Mouse (Mus musculus) liver, adult 2 months (tissue): ENCODE measurements around the gene Arhgef1. TPM values are rescaled to one million over a fixed set of nuclear protein-coding genes. Genes with fewer than 3 reads are reported as not detected.
A peak's percentile ranks its signal among the peaks of the same experiment; 100 is the strongest.

Source experiments
- DNase-seq: peaks from one replicate; pipeline ENCODE4 v3.0.0-alpha.2; 2011; ENCODE audit warnings: low read depth, low spot score; ENCODE audit errors: extremely low read depth
- H3K27ac ChIP-seq: fragments of 200-500 bp; replicated peaks from 2 replicates; pipeline ENCODE4 v1.5.1; 2012; ENCODE audit warnings: low read depth, mild to moderate bottlenecking, control low read depth, inconsistent platforms, low read length; ENCODE audit not compliant: insufficient read depth
- H3K27me3 ChIP-seq: fragments of 200-500 bp; 2 replicates; pipeline ENCODE4 v1.6.1; 2012; ENCODE audit warnings: mild to moderate bottlenecking, moderate library complexity, low read length, inconsistent platforms; ENCODE audit not compliant: control insufficient read depth, insufficient read depth
- H3K36me3 ChIP-seq: fragments of 200-500 bp; 2 replicates; pipeline ENCODE4 v1.6.1; 2012; ENCODE audit warnings: low read length, inconsistent platforms; ENCODE audit not compliant: control insufficient read depth, insufficient read depth
- H3K4me1 ChIP-seq: fragments of 200-500 bp; 2 replicates; pipeline ENCODE4 v1.6.1; 2011; ENCODE audit warnings: low read length; ENCODE audit not compliant: control insufficient read depth, insufficient read depth
- H3K4me3 ChIP-seq: fragments of 200-500 bp; 2 replicates; pipeline ENCODE4 v1.5.1; 2011; ENCODE audit warnings: low read depth, mild to moderate bottlenecking, control low read depth, low read length, moderate library complexity; ENCODE audit not compliant: insufficient read depth
- H3K79me2 ChIP-seq: fragments of 200-500 bp; 2 replicates; pipeline ENCODE4 v1.6.1; 2012; ENCODE audit warnings: inconsistent platforms, mild to moderate bottlenecking, low read length, moderate library complexity; ENCODE audit not compliant: control insufficient read depth, insufficient read depth
- H3K9ac ChIP-seq: fragments of 200-500 bp; 2 replicates; pipeline ENCODE4 v1.6.1; 2012; ENCODE audit warnings: low read depth, mild to moderate bottlenecking, control low read depth, inconsistent platforms, low read length
- CTCF ChIP-seq: fragments of 200-500 bp; IDR thresholded peaks from 2 replicates; pipeline ENCODE4 v1.5.1; 2011; ENCODE audit warnings: low read depth, low read length, control low read depth
- POLR2A ChIP-seq: fragments of 200-500 bp; IDR thresholded peaks from 2 replicates; pipeline ENCODE4 v1.6.1; 2011; ENCODE audit warnings: low read length, control low read depth; ENCODE audit not compliant: insufficient read depth; ENCODE audit errors: extremely low read depth
- WGBS: fragments of 180-500 bp; shearing (Covaris S2); methylation state at CpG from one replicate; pipeline ENCODE4 v1.1.7; 2018; 5-methylcytosine and 5-hydroxymethylcytosine counted together
- polyA plus RNA-seq: library from polyadenylated mRNA; depleted of rRNA; stranded (reverse); fragments of >200 nt; gene quantifications from 2 replicates; pipeline ENCODE4 v1.2.3, GENCODE M21; 2012
- total RNA-seq: library from RNA; depleted of rRNA; stranded (reverse); fragments of >200 nt; gene quantifications from 2 replicates; pipeline ENCODE4 v1.2.3, GENCODE M21; 2014

Gene Arhgef1
- total and polyA plus RNA-seq, 2 experiments: 8.5 to 62.9 TPM

DNA sequence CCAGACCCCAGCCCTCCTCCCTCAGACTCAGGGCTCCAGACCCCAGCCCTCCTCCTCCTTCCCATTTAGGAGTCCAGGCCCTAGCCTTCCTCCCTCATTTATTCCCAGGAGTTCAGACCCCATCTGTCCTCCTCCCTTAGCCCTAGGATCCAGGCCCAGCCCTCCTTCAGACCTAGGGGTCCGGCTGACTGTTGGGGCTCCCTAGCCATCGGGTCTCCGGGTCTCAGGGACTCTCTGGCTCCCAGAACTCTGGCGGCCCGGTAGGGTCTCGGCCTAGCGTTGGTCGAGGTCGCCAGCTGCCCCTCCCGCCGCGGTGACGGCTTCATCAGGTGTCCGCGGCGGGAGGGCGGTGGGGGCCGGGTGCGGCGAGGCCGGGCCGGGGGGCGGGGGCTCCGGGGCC lies 51.3 kb downstream of the Arhgef1 start:
- TF ChIP-seq CTCF (no peak), POLR2A (no peak)
- H3K27me3 ChIP-seq: peaks cover 28% of the 10 kb centered on the region
- no peak overlapping the region for H3K27ac ChIP-seq
- H3K4me1 ChIP-seq: no peaks in the 10 kb centered on the region
- H3K36me3 ChIP-seq: no peaks in the 10 kb centered on the region
- no peaks in the 10 kb centered on the region for H3K79me2 ChIP-seq
- H3K9ac ChIP-seq: peak overlapping the region; percentile 21; the same call in 1 of the 2 replicates
- WGBS: 5% methylated on average over 23 of the region's 24 CpGs
- peak overlapping the region; percentile 24; the same call in 1 of the 2 replicates for H3K4me3 ChIP-seq
- DNase-seq: no peak

DNA sequence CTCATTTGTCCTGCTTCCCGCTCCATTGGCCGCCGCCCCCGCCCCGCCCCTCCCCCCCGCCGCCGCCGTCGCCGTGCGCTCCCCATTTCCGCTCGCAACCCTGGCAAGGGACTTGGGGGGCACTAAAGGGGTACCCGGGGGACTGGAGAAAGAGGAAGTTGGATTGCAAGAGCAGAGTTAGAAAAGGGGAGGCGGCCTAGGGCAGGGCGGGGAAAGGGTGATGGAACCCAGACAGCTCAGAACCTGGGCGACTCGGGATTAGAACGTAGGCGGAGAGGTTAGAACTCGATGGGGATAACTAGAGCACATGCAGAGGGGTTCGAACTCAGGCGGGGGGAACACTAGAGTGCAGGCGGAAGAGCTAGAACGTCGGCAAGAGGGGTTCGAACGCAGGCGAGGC lies 51.7 kb downstream of the Arhgef1 start:
- Histone ChIP-seq H3K36me3 (no peaks in the 10 kb centered on the region), H3K27ac (no peak overlapping the region), H3K4me1 (no peaks in the 10 kb centered on the region), H3K9ac (0 out of 2 replicates have a peak overlapping the region, but pooled peaks have one; percentile 12), H3K27me3 (peaks cover 28% of the 10 kb centered on the region), H3K4me3 (no peak overlapping the region), H3K79me2 (no peaks in the 10 kb centered on the region)
- no peak for TF ChIP-seq POLR2A
- no peak for TF ChIP-seq CTCF
- 7% methylated on average over 30 of the region's 30 CpGs for WGBS
- DNase-seq: no peak

DNA sequence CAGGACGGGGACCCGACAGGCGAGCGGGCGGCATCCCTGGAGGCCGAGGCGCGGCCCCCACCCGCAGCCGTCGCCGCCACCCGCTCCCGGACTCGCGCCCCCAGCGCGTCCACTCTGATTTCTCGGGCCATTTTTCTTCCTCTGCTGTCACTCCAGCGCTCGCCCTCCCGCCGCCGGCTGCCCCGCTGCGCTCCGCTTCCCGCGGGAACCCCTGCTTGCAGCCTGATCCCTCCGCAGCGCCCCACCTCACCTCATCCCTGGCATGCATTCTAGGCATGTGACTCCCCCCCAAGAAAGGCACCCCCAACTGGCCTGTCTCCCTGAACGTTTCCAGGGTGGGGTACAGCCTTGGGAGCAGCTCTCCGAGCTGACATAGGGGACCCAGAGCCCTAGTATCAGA lies 52.5 kb downstream of the Arhgef1 start:
- DNase-seq: no peak
- Histone ChIP-seq H3K4me1 (no peaks in the 10 kb centered on the region), H3K27me3 (peaks cover 23% of the 10 kb centered on the region), H3K27ac (no peak overlapping the region), H3K9ac (no peak overlapping the region), H3K36me3 (no peaks in the 10 kb centered on the region), H3K79me2 (no peaks in the 10 kb centered on the region), H3K4me3 (no peak overlapping the region)
- no peak for TF ChIP-seq POLR2A
- TF ChIP-seq CTCF: no peak
- 12% methylated on average over 33 of the region's 33 CpGs for WGBS

DNA sequence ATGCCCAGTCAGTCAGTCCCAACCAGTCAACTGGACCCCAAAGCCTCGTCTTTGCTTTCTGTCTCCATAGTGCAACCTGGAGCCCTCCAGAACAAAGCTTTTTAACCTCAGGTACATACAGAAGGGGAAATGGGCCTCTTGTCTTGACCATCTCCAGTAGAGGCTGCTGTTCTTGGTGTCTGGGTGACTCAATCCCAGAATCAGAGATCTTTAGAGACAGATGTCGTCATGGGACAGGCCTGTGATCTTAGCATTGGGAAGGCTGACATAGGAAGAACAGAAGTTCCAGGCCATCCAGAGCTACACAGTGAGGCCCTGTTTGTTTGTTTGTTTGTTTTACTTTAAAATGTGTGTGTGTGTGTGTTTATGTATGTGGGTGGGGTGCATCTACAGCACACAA lies 61.6 kb downstream of the Arhgef1 start:
- H3K79me2 ChIP-seq: no peaks in the 10 kb centered on the region
- H3K36me3 ChIP-seq: no peaks in the 10 kb centered on the region
- no peak overlapping the region for H3K27ac ChIP-seq
- no peaks in the 10 kb centered on the region for H3K4me1 ChIP-seq
- H3K9ac ChIP-seq: no peak overlapping the region
- no peak overlapping the region for H3K4me3 ChIP-seq
- 72% methylated on average over 2 of the region's 2 CpGs for WGBS
- DNase-seq: no peak
- no peaks in the 10 kb centered on the region for H3K27me3 ChIP-seq
- TF ChIP-seq CTCF: no peak
- no peak for TF ChIP-seq POLR2A

DNA sequence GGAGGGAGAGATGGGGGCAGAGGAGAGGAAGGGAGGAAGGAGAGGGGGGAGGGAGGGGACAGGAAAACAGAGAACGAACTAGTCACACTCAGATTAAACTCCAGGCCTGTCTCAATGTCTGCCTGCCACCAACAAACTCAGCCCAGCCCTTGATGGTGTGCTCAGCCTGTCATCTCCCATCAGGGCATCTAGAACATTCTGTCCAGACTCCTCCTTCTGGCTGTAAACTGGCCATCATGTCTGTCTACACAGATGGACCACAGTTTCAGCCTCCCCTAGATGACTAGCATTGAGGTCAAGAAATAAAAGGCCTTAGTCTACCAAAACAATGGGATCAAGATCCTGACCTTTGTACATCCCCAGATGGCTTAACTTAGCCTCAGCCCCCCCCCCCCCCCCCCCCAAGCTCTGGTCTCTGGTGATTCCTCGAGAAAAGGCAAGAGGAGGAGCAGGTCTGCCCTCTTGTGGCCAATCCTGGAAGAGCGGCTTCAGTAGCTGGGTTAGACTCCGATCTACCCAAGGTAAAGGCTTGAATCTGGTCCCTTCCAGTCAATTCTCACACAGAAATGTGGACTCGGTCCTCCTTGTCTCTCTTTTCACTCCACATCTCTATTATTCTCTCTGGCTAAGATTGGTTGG lies 62.3 kb downstream of the Arhgef1 start:
- no peaks in the 10 kb centered on the region for H3K27me3 ChIP-seq
- peak; percentile 33 for DNase-seq
- H3K36me3 ChIP-seq: peaks cover 2% of the 10 kb centered on the region; the same call in 1 of the 2 replicates
- TF ChIP-seq CTCF (peak; percentile 77), POLR2A (no peak)
- H3K27ac ChIP-seq: no peak overlapping the region
- H3K4me1 ChIP-seq: no peaks in the 10 kb centered on the region
- H3K9ac ChIP-seq: no peak overlapping the region
- H3K4me3 ChIP-seq: no peak overlapping the region
- 19% methylated on average over 5 of the region's 5 CpGs for WGBS
- H3K79me2 ChIP-seq: no peaks in the 10 kb centered on the region

DNA sequence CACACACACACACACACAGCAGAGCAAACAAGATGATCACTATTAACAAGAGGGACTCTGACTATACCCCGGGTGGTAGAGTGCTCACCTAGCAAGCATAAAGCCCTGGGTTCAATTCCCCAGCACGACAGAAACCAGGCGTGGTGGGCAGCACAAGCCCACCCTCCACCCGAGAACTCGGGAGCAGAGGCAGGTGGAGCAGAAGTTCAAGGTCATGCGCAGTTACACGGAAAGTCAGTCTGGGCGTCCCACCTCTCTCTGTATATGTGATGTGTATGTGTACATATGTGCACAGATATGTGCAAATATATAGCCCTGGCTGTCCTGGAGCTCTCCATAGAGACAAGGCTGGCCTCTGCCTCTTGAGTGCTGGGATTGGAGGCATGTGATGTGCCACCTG lies 65.3 kb downstream of the Arhgef1 start:
- Histone ChIP-seq H3K4me3 (no peak overlapping the region), H3K27me3 (no peaks in the 10 kb centered on the region), H3K9ac (no peak overlapping the region), H3K27ac (no peak overlapping the region), H3K36me3 (peaks cover 2% of the 10 kb centered on the region; the same call in 1 of the 2 replicates), H3K79me2 (no peaks in the 10 kb centered on the region), H3K4me1 (peaks cover 4% of the 10 kb centered on the region; the same call in 1 of the 2 replicates)
- TF ChIP-seq POLR2A (no peak), CTCF (no peak)
- WGBS: 68% methylated on average over 8 of the region's 8 CpGs
- DNase-seq: no peak
